Mouse (Mus musculus) CH12.LX (cell line): ENCODE data around the gene Gm20388. TPM values are rescaled to one million over a fixed set of nuclear protein-coding genes. Genes with fewer than 3 reads are reported as not detected.
A peak's percentile ranks its signal among the peaks of the same experiment; 100 is the strongest.

ENCODE experiments used
- DNase-seq: peaks from one replicate; pipeline ENCODE4 v3.0.0-alpha.2; 2013; ENCODE audit errors: extremely low read depth
- H3K27ac ChIP-seq: 2 replicates; pipeline ENCODE4 v1.5.1; 2012; ENCODE audit warnings: low read depth, mild to moderate bottlenecking, control low read depth, moderate library complexity; ENCODE audit not compliant: insufficient read depth
- H3K27me3 ChIP-seq: replicated peaks from 2 replicates; pipeline ENCODE3; 2012; ENCODE audit warnings: inconsistent platforms
- H3K36me3 ChIP-seq, 2 experiments: replicated peaks in 1 of 2; 2 replicates each; pipeline versions ENCODE3 to v1.6.1; 2012; ENCODE audit warnings: inconsistent platforms in 1 of 2, low read length in 1 of 2, mild to moderate bottlenecking in 1 of 2, mixed read lengths in 1 of 2, moderate library complexity in 1 of 2; ENCODE audit not compliant: control insufficient read depth in 1 of 2, insufficient read depth in 1 of 2
- H3K4me1 ChIP-seq, 2 experiments: 2 replicates each; pipeline ENCODE4 v1.6.1; 2012; ENCODE audit warnings: inconsistent platforms in 1 of 2, moderate library complexity in 1 of 2; ENCODE audit not compliant: insufficient read depth in 2 of 2, control insufficient read depth in 1 of 2
- H3K4me2 ChIP-seq: 2 replicates; pipeline ENCODE4 v1.6.1; 2012; ENCODE audit warnings: low read depth, mild to moderate bottlenecking, control low read depth; ENCODE audit not compliant: poor library complexity, insufficient read depth, severe bottlenecking
- H3K4me3 ChIP-seq, 3 experiments: fragments of 150-350 bp in 1 of 3; sonication (generic) in 1 of 3; replicated peaks in 1 of 3; 2 replicates each; pipeline versions ENCODE3 to v1.5.1; 2011 to 2012; ENCODE audit warnings: low read depth in 2 of 3, low read length in 2 of 3, mild to moderate bottlenecking in 2 of 3, moderate library complexity in 2 of 3, control low read depth in 1 of 3, improper control_type of control experiment in 1 of 3, inconsistent platforms in 1 of 3, mixed read lengths in 1 of 3; ENCODE audit not compliant: poor library complexity in 1 of 3
- H3K79me2 ChIP-seq: replicated peaks from 2 replicates; pipeline ENCODE4 v1.6.1; 2012; ENCODE audit warnings: mild to moderate bottlenecking, moderate library complexity; ENCODE audit not compliant: control insufficient read depth, poor library complexity, insufficient read depth, severe bottlenecking; ENCODE audit errors: extremely low read depth
- H3K9ac ChIP-seq: 2 replicates; pipeline ENCODE4 v1.6.1; 2012; ENCODE audit warnings: low read depth, mild to moderate bottlenecking, control low read depth, moderate library complexity; ENCODE audit not compliant: insufficient read depth
- H3K9me3 ChIP-seq: replicated peaks from 2 replicates; pipeline ENCODE3; 2012; ENCODE audit warnings: low read length, inconsistent platforms, mixed read lengths
- IRF4 ChIP-seq: IDR thresholded peaks from 2 replicates; pipeline ENCODE4 v1.6.1; 2014; ENCODE audit warnings: low read depth, mild to moderate bottlenecking, inconsistent platforms, low read length, improper control_type of control experiment
- MAX ChIP-seq: IDR thresholded peaks from 2 replicates; pipeline ENCODE4 v1.6.1; 2011; ENCODE audit warnings: low read length, improper control_type of control experiment
- MAZ ChIP-seq: IDR thresholded peaks from 2 replicates; pipeline ENCODE4 v1.6.1; 2012; ENCODE audit warnings: low read depth, mild to moderate bottlenecking, inconsistent platforms, low read length, improper control_type of control experiment, moderate library complexity
- MEF2A ChIP-seq: IDR thresholded peaks from 2 replicates; pipeline ENCODE4 v1.6.1; 2014; ENCODE audit warnings: low read depth, mild to moderate bottlenecking, inconsistent platforms, low read length, improper control_type of control experiment, borderline replicate concordance
- RAD21 ChIP-seq: IDR thresholded peaks from 2 replicates; pipeline ENCODE4 v1.6.1; 2011; ENCODE audit warnings: low read depth, mild to moderate bottlenecking, low read length, improper control_type of control experiment, moderate library complexity
- dilution Hi-C: fragments of 300-500 bp; cut with MboI; formaldehyde crosslinking; loops from 2 replicates; pipeline ENCODE4 v1.14.3; 2020; ENCODE audit warnings: low sequenced_read_pairs; ENCODE audit not compliant: extremely low pct_unique_long_range_greater_than_20kb, extremely low pct_ligation_motif_present
- in situ Hi-C: fragments of 300-500 bp; cut with MboI; formaldehyde crosslinking; loops from 3 replicates; pipeline ENCODE4 v1.14.3; 2019; ENCODE audit warnings: low sequenced_read_pairs, low pct_ligation_motif_present, low pct_unique_long_range_greater_than_20kb, mixed read lengths
- polyA plus RNA-seq: library from polyadenylated mRNA; unstranded; fragments of >175 nt; gene quantifications from 2 replicates; pipeline ENCODE4 v1.2.1, GENCODE M21; 2012; ENCODE audit warnings: low read depth; ENCODE audit not compliant: insufficient read length
- total RNA-seq, 2 experiments: library from RNA; depleted of rRNA; stranded (reverse); fragments of 300-350 nt in 1 of 2; fragments of >200 nt in 1 of 2; gene quantifications; 2 replicates each; pipeline ENCODE4 v1.2.3; 2012 to 2014

Gene Gm20388
- total and polyA plus RNA-seq, 3 experiments: 14.8 to 26.3 (median 22.2) TPM

DNA sequence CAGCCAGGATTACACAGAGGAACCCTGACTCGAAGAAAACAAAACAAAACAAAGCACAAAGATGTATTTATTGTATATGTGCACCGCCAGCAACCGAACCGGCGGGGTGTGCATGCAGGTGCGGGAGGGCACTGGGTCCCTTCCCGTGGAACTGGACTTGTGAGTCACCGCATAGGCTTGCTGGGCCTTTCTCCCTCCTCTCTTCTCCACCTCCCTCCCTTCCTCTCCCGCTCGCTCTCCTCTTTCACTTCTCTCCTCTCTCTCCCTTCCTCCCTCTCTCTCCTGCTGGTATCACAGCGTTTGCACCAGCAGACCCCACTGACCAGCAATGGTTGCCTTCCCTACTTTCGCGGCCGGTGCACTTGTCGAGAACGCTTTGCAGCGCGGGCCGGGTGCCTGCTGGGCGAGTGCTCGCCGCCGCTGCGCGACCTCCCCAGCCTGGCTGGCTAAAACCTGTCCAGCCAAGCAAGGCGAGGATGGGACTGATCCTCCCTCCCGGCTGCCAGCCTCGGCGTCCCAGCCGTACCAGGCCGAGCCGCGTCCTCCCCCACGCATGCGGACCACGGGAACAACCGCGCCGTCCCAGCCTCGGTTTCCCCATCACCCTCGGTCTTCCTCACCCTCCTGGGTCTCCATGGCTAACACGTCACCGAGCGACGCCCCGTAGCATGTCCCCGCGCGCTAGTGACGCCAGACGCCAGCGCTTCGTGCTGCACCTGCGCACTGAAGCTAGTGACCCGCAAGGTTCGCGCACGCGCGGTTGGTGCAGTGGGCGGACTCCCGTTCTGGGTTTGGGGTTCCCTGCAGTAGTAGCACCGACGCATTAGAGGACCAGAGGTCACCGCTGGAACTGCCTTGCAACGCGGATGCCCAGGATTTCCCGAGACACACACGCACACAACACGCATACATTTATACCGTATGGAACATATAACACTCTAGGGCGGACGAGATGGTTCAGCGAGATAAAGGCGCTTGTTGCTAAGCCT, 1197.3 kb downstream of the Gm20388 start, which contains the start of gene Mthfsd (continued):
- TF ChIP-seq MAZ: 0 out of 2 replicates have a peak, but pooled peaks have one; percentile 30

DNA sequence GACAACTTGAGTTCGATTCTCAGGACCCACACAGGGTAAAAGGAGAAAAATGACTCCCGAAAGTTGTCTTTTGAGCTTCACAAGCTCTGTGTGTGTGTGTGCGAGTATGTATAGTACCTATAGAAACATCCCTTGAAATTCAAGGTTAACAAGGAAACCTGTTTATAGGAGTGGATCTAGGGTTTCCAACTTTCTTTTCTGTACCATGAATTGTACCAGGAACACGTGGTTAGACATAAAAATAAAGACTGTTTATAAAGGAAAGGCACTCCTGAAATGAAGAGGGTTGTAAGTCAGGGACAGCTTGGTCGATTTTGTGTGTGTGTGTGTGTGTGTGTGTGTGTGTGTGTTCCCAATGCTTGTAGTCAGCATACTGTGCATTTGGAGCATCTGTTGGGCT, 1198.0 kb downstream of the Gm20388 start:
- TF ChIP-seq MAX (peak; percentile 67; the same call in 1 of the 2 replicates), MEF2A (no peak)
- no peak for DNase-seq
- peak overlapping the region; percentile 79 to 99 (median 84) for H3K4me3 ChIP-seq
- in situ Hi-C loops (no loop called here), dilution Hi-C loops (no loop called here)
- H3K79me2 ChIP-seq: 0 out of 2 replicates have a peak, but pooled peaks cover 12% of the 10 kb centered on the region
- peaks cover 12 to 43% of the 10 kb centered on the region in 2 experiments for H3K4me1 ChIP-seq
- peak overlapping the region; percentile 36; the same call in 1 of the 2 replicates for H3K9ac ChIP-seq
- peaks cover 2% of the 10 kb centered on the region for H3K27me3 ChIP-seq
- no peak overlapping the region for H3K27ac ChIP-seq
- H3K4me2 ChIP-seq: peak overlapping the region; percentile 69
- H3K36me3 ChIP-seq: peaks cover 13 to 30% of the 10 kb centered on the region in 2 experiments
- H3K9me3 ChIP-seq: no peaks in the 10 kb centered on the region

DNA sequence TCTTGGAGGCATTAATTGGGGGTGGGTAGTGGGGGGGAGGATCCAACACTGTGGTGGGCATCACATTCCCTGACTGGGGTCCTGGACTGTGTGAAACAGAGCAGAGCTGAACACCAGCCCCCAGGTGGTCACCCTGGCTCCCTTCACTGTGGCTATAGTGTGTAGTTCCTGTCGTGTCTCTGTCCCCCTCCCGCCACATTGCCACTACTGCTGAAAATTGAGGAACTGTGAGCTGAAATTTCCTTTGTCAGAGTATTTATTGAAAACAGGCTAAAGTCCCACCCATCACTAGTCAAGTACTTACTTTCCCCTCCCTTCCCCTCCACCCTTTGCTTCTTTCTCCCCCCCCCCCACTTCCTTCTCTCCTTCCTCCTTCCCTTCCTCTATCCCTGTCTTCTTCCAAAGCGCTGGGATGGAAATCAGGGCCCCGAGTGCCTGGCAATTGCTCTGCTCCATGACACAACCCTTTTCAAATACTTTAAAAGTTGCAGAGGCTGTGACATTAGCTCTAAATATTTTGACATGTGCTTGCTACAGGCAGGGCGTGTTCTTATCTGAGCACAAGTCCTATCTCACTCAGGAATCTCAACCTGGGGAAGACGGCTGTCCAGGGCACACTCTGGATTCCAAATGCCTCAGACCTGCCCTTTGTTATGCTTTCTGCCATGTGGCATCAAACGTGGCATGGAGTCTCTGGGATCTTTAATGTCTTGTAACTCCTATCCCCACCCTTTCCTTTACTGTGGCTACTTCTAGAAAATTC, 1200.7 kb downstream of the Gm20388 start:
- in situ Hi-C loops: loop anchor here (5.0 kb wide), 2 partner anchors 281 to 401 kb away; no protein-coding TSS in a partner anchor
- Histone ChIP-seq H3K27me3 (peaks cover 6% of the 10 kb centered on the region), H3K79me2 (0 out of 2 replicates have a peak, but pooled peaks cover 12% of the 10 kb centered on the region), H3K9me3 (peaks cover 11% of the 10 kb centered on the region), H3K4me1 (peaks cover 9 to 34% of the 10 kb centered on the region in 2 experiments)
- DNase-seq: peak; percentile 28
- TF ChIP-seq RAD21 (no peak), IRF4 (peak; percentile 54; the same call in 1 of the 2 replicates)
- TF ChIP-seq, all 38 proteins: peak for 1
- H3K4me2 ChIP-seq: no peak overlapping the region
- H3K36me3 ChIP-seq: peaks cover 0 to 6% of the 10 kb centered on the region in 2 experiments
- H3K27ac ChIP-seq: no peak overlapping the region
- H3K4me3 ChIP-seq: no peak overlapping the region
- dilution Hi-C loops: no loop called here
- H3K9ac ChIP-seq: no peak overlapping the region
